Mouse (Mus musculus): ENCODE measurements at regions not wholly inside any gene's neighbourhood (a gene's known extent, or its start where the extent isn't known, plus 50 kb on each side); places are given as distances from the start of the nearest gene placed in this dataset.

DNA sequence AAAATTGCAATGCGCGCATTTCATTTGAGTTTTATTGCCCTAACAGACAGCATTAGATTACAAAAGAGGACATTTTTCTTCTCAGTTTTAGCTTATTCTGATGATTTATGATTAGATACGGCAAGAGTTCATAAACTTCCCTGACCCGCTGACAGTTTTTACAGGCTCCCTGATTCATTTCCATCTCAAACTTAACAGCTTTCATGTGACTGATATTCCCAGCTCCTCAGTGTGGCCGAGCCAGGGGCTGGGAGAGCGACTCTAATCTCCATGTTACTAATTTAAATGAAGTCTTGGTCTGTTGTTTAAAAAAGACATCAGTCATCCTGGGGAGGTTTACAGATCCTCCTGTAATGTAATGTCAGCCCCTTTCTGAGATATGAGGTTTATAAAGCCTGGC is 355.5 kb upstream of the Prox1 start:
- H3K27ac ChIP-seq (ENCODE audit: control insufficient read depth, insufficient read depth, low read depth, low read length), result no peak overlapping the region
- H3K36me3 ChIP-seq (ENCODE audit: control insufficient read depth, insufficient read depth, low read length), result no peaks in the 10 kb centered on the region
- H3K27me3 ChIP-seq (ENCODE audit: control insufficient read depth, insufficient read depth, low read length), result no peaks in the 10 kb centered on the region
- H3K4me1 ChIP-seq (ENCODE audit: control insufficient read depth, insufficient read depth, low read length), result no peaks in the 10 kb centered on the region
- no peak for TF ChIP-seq POLR2A (IDR thresholded peaks at IDR 0.05; ENCODE audit: control insufficient read depth, low read depth, low read length)
- H3K4me3 ChIP-seq (ENCODE audit: control insufficient read depth, low read depth, low read length), result no peak overlapping the region

DNA sequence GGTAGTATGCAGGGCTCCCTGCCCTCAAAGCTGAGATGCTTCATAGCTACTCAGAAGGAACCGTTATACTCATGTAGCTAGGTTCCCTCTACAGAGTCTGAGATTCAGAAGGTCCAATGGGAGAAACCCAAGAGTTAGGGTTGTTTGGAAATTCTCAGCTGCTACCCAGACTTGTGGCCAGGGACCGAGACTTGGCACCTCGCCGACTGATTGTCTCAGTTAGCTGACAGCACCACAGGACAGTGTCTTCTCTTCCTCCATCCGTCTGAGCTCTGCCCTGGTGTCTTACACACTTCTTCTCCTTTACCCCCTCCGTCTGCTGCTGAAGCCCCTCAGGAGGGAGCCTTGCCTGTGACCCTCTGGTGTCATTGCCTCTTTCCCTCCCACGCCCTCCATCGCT is 329.6 kb upstream of the Prox1 start:
- Histone ChIP-seq H3K4me3 (ENCODE audit: control insufficient read depth, low read depth, low read length) (no peak overlapping the region), H3K27me3 (ENCODE audit: control insufficient read depth, insufficient read depth, low read length) (no peaks in the 10 kb centered on the region), H3K4me1 (ENCODE audit: control insufficient read depth, insufficient read depth, low read length) (peaks cover 3% of the 10 kb centered on the region), H3K36me3 (ENCODE audit: control insufficient read depth, insufficient read depth, low read length) (no peaks in the 10 kb centered on the region), H3K27ac (ENCODE audit: control insufficient read depth, insufficient read depth, low read depth, low read length) (no peak overlapping the region)
- TF ChIP-seq CTCF (IDR thresholded peaks at IDR 0.05; ENCODE audit: control insufficient read depth, insufficient read depth, insufficient replicate concordance, low read depth, low read length) (no peak), POLR2A (IDR thresholded peaks at IDR 0.05; ENCODE audit: control insufficient read depth, low read depth, low read length) (no peak)

DNA sequence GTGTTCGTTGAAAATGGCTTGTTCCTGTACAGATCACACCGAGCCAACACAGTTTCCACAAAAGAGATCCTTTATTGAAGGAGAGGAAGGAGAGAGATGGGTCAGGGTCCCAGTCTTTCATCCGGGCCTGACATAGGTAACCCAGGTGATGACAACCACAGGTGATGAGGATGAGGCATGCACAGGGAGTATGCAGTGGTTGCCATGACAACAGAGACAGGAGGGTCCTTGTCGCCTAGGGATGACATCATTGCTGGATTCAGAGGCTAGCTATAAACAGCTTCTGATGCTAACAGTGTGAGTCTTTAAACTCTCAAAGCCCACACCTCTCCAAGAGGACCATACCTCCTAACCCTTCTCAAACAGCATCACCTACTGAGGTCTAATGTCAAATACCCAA is 327.0 kb upstream of the Prox1 start:
- no peaks in the 10 kb centered on the region for H3K36me3 ChIP-seq (ENCODE audit: control insufficient read depth, insufficient read depth, low read length)
- no peak overlapping the region for H3K4me3 ChIP-seq (ENCODE audit: control insufficient read depth, low read depth, low read length)
- no peak for TF ChIP-seq CTCF (IDR thresholded peaks at IDR 0.05; ENCODE audit: control insufficient read depth, insufficient read depth, insufficient replicate concordance, low read depth, low read length)
- no peak for TF ChIP-seq POLR2A (IDR thresholded peaks at IDR 0.05; ENCODE audit: control insufficient read depth, low read depth, low read length)
- no peak overlapping the region for H3K27ac ChIP-seq (ENCODE audit: control insufficient read depth, insufficient read depth, low read depth, low read length)
- no peaks in the 10 kb centered on the region for H3K27me3 ChIP-seq (ENCODE audit: control insufficient read depth, insufficient read depth, low read length)
- H3K4me1 ChIP-seq (ENCODE audit: control insufficient read depth, insufficient read depth, low read length), result peaks cover 3% of the 10 kb centered on the region

DNA sequence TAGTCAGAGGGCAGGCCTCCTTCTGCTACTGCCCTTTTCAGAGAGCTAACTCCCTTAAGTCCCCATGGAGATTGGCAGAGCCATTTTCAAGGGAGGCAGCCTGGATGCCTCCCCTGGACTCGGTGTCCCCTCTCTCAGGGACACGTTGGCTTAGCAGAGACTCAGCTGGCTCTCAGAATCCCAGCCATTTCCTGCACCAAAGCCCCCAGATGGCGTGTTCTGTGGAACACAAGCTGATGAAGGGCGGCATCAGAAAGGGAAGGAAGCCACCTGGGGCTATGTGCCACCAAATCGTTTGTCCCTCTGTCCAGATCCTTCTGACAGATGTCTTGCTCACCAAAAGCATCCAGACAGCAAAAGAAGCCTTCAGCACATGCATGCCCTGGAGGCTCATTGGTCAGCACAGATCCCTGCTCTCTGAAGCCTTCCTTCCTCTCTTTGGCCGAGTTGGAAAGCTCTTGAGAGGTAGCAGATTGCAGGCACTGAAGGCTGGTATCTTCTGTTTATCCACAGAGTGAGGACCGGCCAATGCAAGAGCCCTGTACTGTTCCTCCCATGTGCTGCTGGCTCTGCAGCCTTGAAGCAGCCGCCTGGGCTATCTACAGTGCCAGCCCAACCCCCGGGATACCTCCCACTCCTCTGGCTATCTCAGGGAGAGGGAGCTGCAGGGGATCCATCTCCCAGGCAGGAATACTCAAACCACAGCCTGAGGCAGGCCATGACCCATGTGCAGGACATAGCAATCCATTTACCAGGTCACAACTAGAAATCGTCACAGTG is 325.4 kb upstream of the Prox1 start:
- H3K27ac ChIP-seq (ENCODE audit: control insufficient read depth, insufficient read depth, low read depth, low read length), result no peak overlapping the region
- peaks cover 3% of the 10 kb centered on the region for H3K4me1 ChIP-seq (ENCODE audit: control insufficient read depth, insufficient read depth, low read length)
- H3K4me3 ChIP-seq (ENCODE audit: control insufficient read depth, low read depth, low read length), result no peak overlapping the region
- TF ChIP-seq POLR2A (IDR thresholded peaks at IDR 0.05; ENCODE audit: control insufficient read depth, low read depth, low read length) (no peak), CTCF (IDR thresholded peaks at IDR 0.05; ENCODE audit: control insufficient read depth, insufficient read depth, insufficient replicate concordance, low read depth, low read length) (no peak)
- H3K36me3 ChIP-seq (ENCODE audit: control insufficient read depth, insufficient read depth, low read length), result no peaks in the 10 kb centered on the region
- H3K27me3 ChIP-seq (ENCODE audit: control insufficient read depth, insufficient read depth, low read length), result no peaks in the 10 kb centered on the region

DNA sequence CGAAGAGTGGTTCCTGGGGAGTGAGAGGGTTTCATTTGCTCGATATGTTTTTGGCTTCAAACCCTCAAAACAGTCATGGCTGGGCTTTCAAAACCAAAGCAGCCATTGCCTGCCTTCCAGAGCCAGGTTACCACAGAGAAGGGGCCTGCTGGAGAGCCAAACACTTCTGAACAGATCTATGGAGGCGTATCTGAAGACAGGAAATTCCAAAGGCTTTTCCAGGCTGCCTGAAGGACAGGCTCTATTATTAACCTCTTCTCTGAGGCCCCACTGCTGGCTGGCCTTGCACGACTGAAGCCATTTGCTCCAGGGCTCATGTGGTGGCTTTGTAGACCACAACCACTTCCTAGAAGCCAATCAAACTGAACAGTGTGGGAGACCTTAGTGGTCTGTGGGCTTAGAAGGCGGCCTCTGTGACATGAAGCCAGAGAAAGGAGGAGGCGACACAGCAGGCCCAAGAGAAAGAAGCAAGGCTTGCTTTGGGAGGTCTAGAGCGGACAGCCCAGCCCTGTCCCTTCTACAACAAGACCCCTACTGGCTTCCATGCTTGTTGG is 316.1 kb upstream of the Prox1 start:
- no peak for TF ChIP-seq POLR2A (IDR thresholded peaks at IDR 0.05; ENCODE audit: control insufficient read depth, low read depth, low read length)
- TF ChIP-seq CTCF (IDR thresholded peaks at IDR 0.05; ENCODE audit: control insufficient read depth, insufficient read depth, insufficient replicate concordance, low read depth, low read length), result no peak
- H3K27ac ChIP-seq (ENCODE audit: control insufficient read depth, insufficient read depth, low read depth, low read length), result no peak overlapping the region
- H3K36me3 ChIP-seq (ENCODE audit: control insufficient read depth, insufficient read depth, low read length), result no peaks in the 10 kb centered on the region
- no peak overlapping the region for H3K4me3 ChIP-seq (ENCODE audit: control insufficient read depth, low read depth, low read length)
- H3K4me1 ChIP-seq (ENCODE audit: control insufficient read depth, insufficient read depth, low read length), result peaks cover 2% of the 10 kb centered on the region
- H3K27me3 ChIP-seq (ENCODE audit: control insufficient read depth, insufficient read depth, low read length), result no peaks in the 10 kb centered on the region

DNA sequence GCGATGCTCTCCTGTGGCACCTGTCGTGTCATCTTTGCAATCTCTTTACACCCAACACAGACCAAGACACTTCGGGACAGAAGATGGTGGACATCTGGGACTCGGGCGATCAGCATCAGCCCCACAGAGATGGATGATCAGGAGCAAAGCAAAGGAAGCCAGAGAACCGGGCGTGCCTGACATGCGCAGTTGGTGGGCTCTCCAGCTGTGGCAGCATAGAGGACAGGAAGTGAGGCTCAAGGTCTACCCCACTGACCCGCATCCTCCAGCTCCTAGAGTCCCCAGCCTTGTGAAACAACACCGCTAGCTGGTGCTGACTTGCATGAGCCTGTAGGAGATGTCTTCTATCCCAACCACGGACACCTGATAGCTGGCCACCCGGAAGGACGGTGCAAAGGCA is 312.9 kb upstream of the Prox1 start:
- no peaks in the 10 kb centered on the region for H3K36me3 ChIP-seq (ENCODE audit: control insufficient read depth, insufficient read depth, low read length)
- H3K4me3 ChIP-seq (ENCODE audit: control insufficient read depth, low read depth, low read length), result peak overlapping the region; percentile 22; the same call in 1 of the 2 replicates
- H3K4me1 ChIP-seq (ENCODE audit: control insufficient read depth, insufficient read depth, low read length), result peaks cover 2% of the 10 kb centered on the region
- no peaks in the 10 kb centered on the region for H3K27me3 ChIP-seq (ENCODE audit: control insufficient read depth, insufficient read depth, low read length)
- no peak overlapping the region for H3K27ac ChIP-seq (ENCODE audit: control insufficient read depth, insufficient read depth, low read depth, low read length)
- TF ChIP-seq CTCF (IDR thresholded peaks at IDR 0.05; ENCODE audit: control insufficient read depth, insufficient read depth, insufficient replicate concordance, low read depth, low read length), result no peak
- no peak for TF ChIP-seq POLR2A (IDR thresholded peaks at IDR 0.05; ENCODE audit: control insufficient read depth, low read depth, low read length)

DNA sequence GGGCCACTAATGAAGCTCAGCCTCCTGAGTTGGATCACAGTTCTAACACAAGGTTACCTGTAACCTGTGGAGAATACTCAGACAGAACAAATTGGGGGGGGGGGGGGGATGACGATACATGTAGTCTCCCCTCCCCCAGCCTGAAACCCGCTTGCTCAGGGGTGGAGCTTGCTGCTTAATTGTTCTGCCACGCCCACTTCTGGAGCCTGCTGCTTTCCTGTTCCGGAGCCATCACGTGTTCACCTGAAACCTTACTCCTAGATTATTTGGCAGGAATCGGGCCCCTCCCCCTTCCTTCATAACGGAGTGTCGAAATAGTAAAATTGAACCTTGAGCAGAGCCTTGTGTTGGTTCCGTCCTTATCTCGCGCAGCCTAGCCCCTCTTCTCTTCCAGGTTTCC is 310.6 kb upstream of the Prox1 start:
- Histone ChIP-seq H3K27ac (ENCODE audit: control insufficient read depth, insufficient read depth, low read depth, low read length) (no peak overlapping the region), H3K4me1 (ENCODE audit: control insufficient read depth, insufficient read depth, low read length) (peaks cover 2% of the 10 kb centered on the region), H3K4me3 (ENCODE audit: control insufficient read depth, low read depth, low read length) (no peak overlapping the region), H3K27me3 (ENCODE audit: control insufficient read depth, insufficient read depth, low read length) (no peaks in the 10 kb centered on the region), H3K36me3 (ENCODE audit: control insufficient read depth, insufficient read depth, low read length) (no peaks in the 10 kb centered on the region)
- TF ChIP-seq POLR2A (IDR thresholded peaks at IDR 0.05; ENCODE audit: control insufficient read depth, low read depth, low read length), result no peak
- no peak for TF ChIP-seq CTCF (IDR thresholded peaks at IDR 0.05; ENCODE audit: control insufficient read depth, insufficient read depth, insufficient replicate concordance, low read depth, low read length)
